Mouse (Mus musculus) erythroblast, embryonic 14.5 days (primary cell): ENCODE data around the gene Itfg1. TPM values are rescaled to one million over a fixed set of nuclear protein-coding genes. Genes with fewer than 3 reads are reported as not detected.
"Not testable (repeated sequence)": the region's sequence is repeated elsewhere in the genome, so short reads cannot be mapped to it uniquely, and the experiment has no call there.

ENCODE experiments used
- H3K27me3 ChIP-seq: 2 replicates; pipeline ENCODE4 v1.6.1; 2012; ENCODE audit warnings: inconsistent platforms; ENCODE audit not compliant: control insufficient read depth
- H3K36me3 ChIP-seq: 2 replicates; pipeline ENCODE4 v1.6.1; 2012; ENCODE audit warnings: mild to moderate bottlenecking, inconsistent platforms; ENCODE audit not compliant: control insufficient read depth
- H3K4me1 ChIP-seq: 2 replicates; pipeline ENCODE4 v1.6.1; 2012; ENCODE audit warnings: inconsistent platforms; ENCODE audit not compliant: control insufficient read depth
- H3K4me3 ChIP-seq: replicated peaks from 2 replicates; pipeline ENCODE3; 2012; ENCODE audit warnings: moderate library complexity, mild to moderate bottlenecking, inconsistent platforms
- H3K9me3 ChIP-seq: 2 replicates; pipeline ENCODE4 v1.6.1; 2012; ENCODE audit warnings: low read length, inconsistent platforms, mixed read lengths; ENCODE audit not compliant: control insufficient read depth
- GATA1 ChIP-seq: IDR thresholded peaks from 2 replicates; pipeline ENCODE4 v1.6.1; 2012; ENCODE audit warnings: low read length, inconsistent platforms, mixed read lengths
- TAL1 ChIP-seq: IDR thresholded peaks from 3 replicates; pipeline ENCODE4 v1.6.1; 2012; ENCODE audit warnings: low read length, inconsistent platforms, mixed read lengths
- polyA plus RNA-seq: library from polyadenylated mRNA; stranded (reverse); fragments of >175 nt; gene quantifications from 2 replicates; pipeline ENCODE4 v1.2.3, GENCODE M21; 2012

Itfg1 gene
- polyA plus RNA-seq, 1 experiment: 0.41 TPM

- no peak overlapping the region for H3K4me3 ChIP-seq
Observed at GRCm38 (mm10) chr8:85854220-85855123, 13.8 kb upstream of the Itfg1 start.

GRCm38 (mm10) chr8:85845887-85846286 lies 5.2 kb upstream of the Itfg1 start:
- TF ChIP-seq GATA1 (no peak), TAL1 (no peak)
- no peaks in the 10 kb centered on the region for H3K9me3 ChIP-seq
- H3K4me1 ChIP-seq: peaks cover 23% of the 10 kb centered on the region
- H3K4me3 ChIP-seq: no peak overlapping the region
- H3K27me3 ChIP-seq: no peaks in the 10 kb centered on the region
- H3K36me3 ChIP-seq: peaks cover 6% of the 10 kb centered on the region

More at GRCm38 (mm10) chr8:85854220-85855123, 13.8 kb upstream of the Itfg1 start:
- Histone ChIP-seq H3K27me3 (no peaks in the 10 kb centered on the region), H3K36me3 (peaks cover 17% of the 10 kb centered on the region), H3K9me3 (no peaks in the 10 kb centered on the region), H3K4me1 (peaks cover 16% of the 10 kb centered on the region)
- TF ChIP-seq GATA1: no peak
- no peak for TF ChIP-seq TAL1

GRCm38 (mm10) chr8:85841489-85841795 lies 721 bp upstream of the Itfg1 start:
- Histone ChIP-seq H3K4me3 (peak overlapping the region; percentile 89), H3K27me3 (no peaks in the 10 kb centered on the region), H3K36me3 (peaks cover 9% of the 10 kb centered on the region), H3K9me3 (no peaks in the 10 kb centered on the region), H3K4me1 (peaks cover 36% of the 10 kb centered on the region)
- no peak for TF ChIP-seq TAL1

- no peaks in the 10 kb centered on the region for H3K9me3 ChIP-seq
- peak overlapping the region; percentile 89 for H3K4me3 ChIP-seq
- peaks cover 18% of the 10 kb centered on the region for H3K36me3 ChIP-seq
- no peak for TF ChIP-seq TAL1
- TF ChIP-seq GATA1: no peak
- no peaks in the 10 kb centered on the region for H3K27me3 ChIP-seq
- H3K4me1 ChIP-seq: peaks cover 33% of the 10 kb centered on the region
Observed at GRCm38 (mm10) chr8:85839916-85840656, 635 bp downstream of the Itfg1 start.

GRCm38 (mm10) chr8:85813621-85814020 lies 27.1 kb downstream of the Itfg1 start:
- no peaks in the 10 kb centered on the region for H3K4me1 ChIP-seq
- H3K9me3 ChIP-seq: no peaks in the 10 kb centered on the region
- H3K27me3 ChIP-seq: no peaks in the 10 kb centered on the region
- no peak for TF ChIP-seq TAL1
- TF ChIP-seq GATA1: no peak
- peaks cover 5% of the 10 kb centered on the region for H3K36me3 ChIP-seq
- no peak overlapping the region for H3K4me3 ChIP-seq

- Histone ChIP-seq H3K27me3 (no peaks in the 10 kb centered on the region), H3K4me3 (no peak overlapping the region), H3K36me3 (peaks cover 14% of the 10 kb centered on the region), H3K4me1 (peaks cover 14% of the 10 kb centered on the region), H3K9me3 (no peaks in the 10 kb centered on the region)
- TF ChIP-seq GATA1 (no peak), TAL1 (no peak)
Observed at GRCm38 (mm10) chr8:85801408-85801807, 39.3 kb downstream of the Itfg1 start.

- Histone ChIP-seq H3K36me3 (peaks cover 14% of the 10 kb centered on the region), H3K4me1 (peaks cover 14% of the 10 kb centered on the region), H3K9me3 (no peaks in the 10 kb centered on the region), H3K4me3 (no peak overlapping the region), H3K27me3 (no peaks in the 10 kb centered on the region)
- TF ChIP-seq GATA1 (no peak), TAL1 (no peak)
Observed at GRCm38 (mm10) chr8:85800164-85800563, 40.6 kb downstream of the Itfg1 start.

- peaks cover 17% of the 10 kb centered on the region for H3K36me3 ChIP-seq
- H3K4me1 ChIP-seq, H3K9me3 ChIP-seq, H3K27me3 ChIP-seq, H3K4me3 ChIP-seq: not testable (repeated sequence)
Observed at GRCm38 (mm10) chr8:85796392-85796791, 44.3 kb downstream of the Itfg1 start.

- no peak overlapping the region for H3K4me3 ChIP-seq
- peaks cover 3% of the 10 kb centered on the region for H3K36me3 ChIP-seq
- H3K27me3 ChIP-seq: no peaks in the 10 kb centered on the region
- H3K4me1 ChIP-seq: no peaks in the 10 kb centered on the region
- no peaks in the 10 kb centered on the region for H3K9me3 ChIP-seq
- no peak for TF ChIP-seq TAL1
- TF ChIP-seq GATA1: no peak
Observed at GRCm38 (mm10) chr8:85788341-85788740, 52.4 kb downstream of the Itfg1 start.
